Mouse (Mus musculus) mammary gland, adult 2 months (tissue): ENCODE data around the gene Slco1a6. TPM values are rescaled to one million over a fixed set of nuclear protein-coding genes. Genes with fewer than 3 reads are reported as not detected.

Experiments used
- polyA plus RNA-seq: library from polyadenylated mRNA; depleted of rRNA; stranded (reverse); fragments of >200 nt; gene quantifications from 2 replicates; pipeline ENCODE4 v1.2.3, GENCODE M21; 2012; ENCODE audit warnings: low replicate concordance; rRNA removed

Slco1a6 gene
- polyA plus RNA-seq = not detected in 2 replicates

DNA sequence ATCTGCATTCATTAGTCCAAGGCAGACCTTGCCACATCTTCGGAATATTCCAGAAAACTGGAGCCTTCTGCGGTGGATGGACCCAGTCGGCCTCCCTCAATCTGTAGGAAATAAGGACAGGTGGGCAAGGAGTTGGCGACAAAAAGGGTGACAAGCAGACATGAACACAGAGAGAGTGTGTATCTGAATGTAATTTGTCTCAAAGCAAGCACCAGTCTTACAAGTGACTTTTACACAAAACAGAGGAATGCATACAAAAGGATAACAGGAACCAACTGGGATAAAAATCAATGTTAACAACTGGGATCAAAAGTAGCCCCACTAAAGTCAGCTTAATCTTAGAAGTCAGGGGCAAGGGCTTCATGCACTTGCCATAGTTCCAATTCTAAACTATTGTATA lies at the start of gene Slco1a6:
Gene Slco1a6, minus strand, starts transcription at position 101 of the 400 bp plus-strand sequence.

Other genes with a start within 250 kb of the Slco1a6 start
- gene Gm6614, start 197.1 kb downstream of the Slco1a6 start, polyA plus RNA-seq = not detected in 2 replicates
- not detected in 2 replicates for gene Iapp, start 89.9 kb upstream of the Slco1a6 start, polyA plus RNA-seq
- 0.18 and 0.52 TPM in 2 replicates for gene Slco1a5, start 114.5 kb upstream of the Slco1a6 start, polyA plus RNA-seq
- gene Pyroxd1, start 137.1 kb upstream of the Slco1a6 start, polyA plus RNA-seq = 3.9 and 5.0 TPM in 2 replicates
- gene Recql, start 178.6 kb upstream of the Slco1a6 start, polyA plus RNA-seq = 4.1 and 7.9 TPM in 2 replicates
- 3.2 and 9.8 TPM in 2 replicates for gene Golt1b, start 178.7 kb upstream of the Slco1a6 start, polyA plus RNA-seq
- 0.41 and 0.66 TPM in 2 replicates for gene Spx, start 204.9 kb upstream of the Slco1a6 start, polyA plus RNA-seq